Mouse (Mus musculus): ENCODE results near the gene Map3k10.
A peak's percentile ranks its signal among the peaks of the same experiment; 100 is the strongest.

Map3k10 gene

DNA sequence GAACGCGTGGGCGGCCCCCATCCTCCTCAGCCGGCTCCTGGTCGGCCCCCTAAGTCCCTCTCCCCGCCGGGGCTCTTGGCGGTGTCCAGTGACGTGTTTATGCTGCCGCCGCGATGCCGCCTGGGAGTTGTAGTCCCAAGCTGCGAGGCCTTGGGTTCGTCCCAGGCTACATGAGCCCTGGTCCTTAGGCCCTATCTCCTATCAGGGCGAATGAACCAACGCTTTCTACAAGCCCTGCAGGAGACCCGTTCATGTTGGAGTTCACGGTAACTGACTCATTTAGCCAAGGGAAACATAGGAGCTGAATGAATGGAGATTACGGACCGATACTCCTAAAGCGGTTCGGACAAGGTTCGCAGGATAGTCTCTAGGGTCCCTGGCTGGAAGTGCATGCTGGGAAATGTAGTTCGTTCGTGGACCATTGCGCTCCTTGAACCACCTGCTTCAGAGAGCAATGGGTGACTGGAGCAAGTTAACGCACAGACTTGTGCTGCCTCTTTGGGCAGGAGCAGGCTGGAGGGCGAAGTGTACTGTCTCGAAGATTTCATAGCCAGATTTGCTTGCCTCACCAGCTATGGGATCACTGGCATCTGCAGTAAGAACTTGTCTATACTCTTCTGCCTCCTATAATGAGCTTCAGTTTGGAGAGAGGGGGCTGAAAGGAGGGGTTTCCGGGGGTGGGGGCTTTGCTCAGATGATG is at the start of gene Map3k10:
Map3k10 (minus strand) TSS at position 77 of the 700 bp plus-strand sequence.
- peak; percentile 95 for DNase-seq (ENCODE audit: low read depth, low spot score)

GRCm38 (mm10) chr7:27721951-27722350 is 47.6 kb upstream of the Map3k10 start:
- no peak for DNase-seq (ENCODE audit: low read depth, low spot score)

DNA sequence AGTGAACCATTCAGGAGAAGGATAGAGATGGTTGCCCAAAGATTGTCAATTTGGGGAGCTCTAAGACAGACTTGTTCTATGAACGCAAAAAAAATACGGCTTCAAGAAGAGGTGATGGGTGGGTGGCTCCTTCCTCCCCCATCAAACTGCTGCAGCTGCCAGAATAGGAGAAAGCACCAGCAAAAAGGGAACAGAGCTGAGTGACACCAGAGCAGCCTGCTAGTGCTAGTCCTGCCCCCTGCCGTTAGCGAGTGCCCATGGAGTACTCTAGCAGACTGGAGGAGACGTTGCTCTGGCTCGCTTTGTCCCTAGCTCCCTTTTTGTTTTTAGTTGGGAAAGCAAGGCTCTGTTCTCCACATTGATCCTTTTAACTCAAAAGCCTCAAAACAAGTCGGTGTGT is 36.0 kb upstream of the Map3k10 start:
- no peak for DNase-seq (ENCODE audit: low read depth, low spot score)

DNA sequence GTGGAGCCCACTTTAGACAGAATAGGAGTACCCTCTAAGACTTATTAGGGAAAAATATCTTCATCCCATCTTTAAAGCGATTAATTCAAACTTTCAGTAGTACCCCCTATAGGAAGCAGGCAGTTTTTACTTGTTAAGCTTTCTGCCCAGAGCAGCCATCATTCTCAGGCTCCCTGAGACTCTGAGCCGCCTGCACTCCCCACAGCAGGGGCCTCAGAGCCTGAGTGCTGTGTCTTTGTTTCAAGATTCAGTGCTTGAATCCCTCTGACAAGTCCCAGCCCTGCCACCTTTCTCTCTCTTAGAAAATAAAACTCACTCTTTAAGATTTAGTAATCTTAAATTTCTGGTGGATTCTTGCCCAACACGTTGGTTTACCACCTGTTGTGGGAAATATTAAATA is 22.3 kb upstream of the Map3k10 start:
- no peak for DNase-seq (ENCODE audit: low read depth, low spot score)

DNA sequence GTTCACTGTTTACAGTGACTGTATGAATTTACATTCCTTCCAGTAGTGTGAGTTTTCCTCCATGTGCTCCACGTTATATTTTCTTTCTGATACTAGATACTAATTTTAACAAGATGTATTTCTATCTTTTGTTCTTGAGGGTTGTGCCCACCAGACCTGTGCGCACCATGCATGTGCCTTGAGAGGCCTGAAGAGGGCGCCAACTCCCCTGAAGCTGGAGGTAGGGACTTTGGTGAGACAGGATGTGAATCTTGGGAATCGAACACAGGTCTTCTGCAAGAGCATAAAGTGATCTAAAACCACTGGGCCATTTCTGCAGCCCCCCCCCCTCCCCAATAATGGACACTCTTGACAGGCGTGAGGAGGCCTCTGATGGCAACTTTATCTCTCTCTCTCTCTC is 16.7 kb upstream of the Map3k10 start:
- peak; percentile 75 for DNase-seq (ENCODE audit: low read depth, low spot score)

GRCm38 (mm10) chr7:27688815-27689612 is 14.6 kb upstream of the Map3k10 start, which contains the start of gene Zfp607b:
TSS of gene Zfp607b (plus strand) at chr7:27689340.
- DNase-seq (ENCODE audit: low read depth, low spot score), result peak; percentile 96

- DNase-seq (ENCODE audit: low read depth, low spot score), result peak; percentile 24
Measured at GRCm38 (mm10) chr7:27688246-27688788, 13.9 kb upstream of the Map3k10 start.

GRCm38 (mm10) chr7:27687836-27688235 is 13.4 kb upstream of the Map3k10 start:
- DNase-seq (ENCODE audit: low read depth, low spot score), result no peak

DNA sequence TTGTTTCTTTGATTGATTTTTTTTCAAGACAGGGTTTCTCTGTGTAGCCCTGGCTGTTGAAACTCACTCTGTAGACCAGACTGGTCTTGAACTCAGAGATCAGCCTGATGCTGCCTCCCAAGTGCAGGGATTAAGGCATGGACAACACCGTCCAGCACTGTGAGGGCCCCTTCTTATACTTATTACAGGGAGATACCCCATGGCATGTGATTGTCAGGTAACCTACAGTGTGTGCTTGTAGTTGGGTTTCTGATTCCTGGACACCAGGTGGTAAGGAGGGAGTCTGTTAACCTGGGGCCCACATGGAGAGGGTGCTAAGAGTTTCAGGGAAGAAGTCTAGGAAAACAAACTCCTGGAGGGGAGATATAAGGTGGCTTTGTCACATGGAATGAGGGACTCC is 12.6 kb upstream of the Map3k10 start:
- no peak for DNase-seq (ENCODE audit: low read depth, low spot score)

DNA sequence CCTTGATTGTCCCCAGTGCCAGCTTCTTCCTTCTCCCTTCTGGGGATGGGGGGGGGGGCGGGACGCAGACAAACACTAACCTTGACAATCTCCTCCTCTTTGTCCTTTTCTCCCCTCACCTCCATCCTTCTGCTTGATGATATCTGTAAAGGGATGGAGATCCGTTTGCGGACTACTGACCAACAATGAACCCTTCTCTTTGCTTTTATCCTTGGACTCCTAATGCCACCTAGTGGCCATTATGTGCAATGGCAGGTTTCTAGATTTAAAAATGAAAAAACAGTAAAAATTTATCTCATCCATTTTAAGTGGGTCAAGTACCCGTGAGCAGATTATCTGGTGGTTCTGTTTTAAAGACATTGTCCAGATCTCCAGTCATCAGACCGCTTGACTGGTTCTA is 11.3 kb upstream of the Map3k10 start:
- peak; percentile 54 for DNase-seq (ENCODE audit: low read depth, low spot score)

- DNase-seq (ENCODE audit: low read depth, low spot score), result no peak
Measured at GRCm38 (mm10) chr7:27685220-27685619, 10.8 kb upstream of the Map3k10 start.

DNA sequence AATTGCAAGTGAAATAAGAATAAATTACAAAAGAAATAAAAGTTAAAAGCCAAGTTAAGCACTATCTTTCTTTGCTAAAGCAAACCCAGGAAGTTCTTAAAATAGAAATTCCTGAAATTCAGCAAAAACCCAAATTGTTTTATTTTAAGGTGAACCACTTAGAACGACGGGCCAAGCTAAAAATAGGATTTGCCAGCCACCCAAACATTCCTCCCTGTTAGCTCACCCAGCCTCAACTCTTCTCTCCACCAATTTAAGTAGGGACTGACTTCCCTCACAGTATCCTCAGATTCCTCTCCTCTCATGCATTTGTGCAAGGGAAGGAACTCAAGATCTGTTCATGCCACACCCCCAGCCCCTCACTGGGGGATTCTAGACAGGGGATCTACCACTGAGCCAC is 8.8 kb upstream of the Map3k10 start:
- DNase-seq (ENCODE audit: low read depth, low spot score), result no peak

- no peak for DNase-seq (ENCODE audit: low read depth, low spot score)
Measured at GRCm38 (mm10) chr7:27675222-27675612, 819 bp upstream of the Map3k10 start.

DNA sequence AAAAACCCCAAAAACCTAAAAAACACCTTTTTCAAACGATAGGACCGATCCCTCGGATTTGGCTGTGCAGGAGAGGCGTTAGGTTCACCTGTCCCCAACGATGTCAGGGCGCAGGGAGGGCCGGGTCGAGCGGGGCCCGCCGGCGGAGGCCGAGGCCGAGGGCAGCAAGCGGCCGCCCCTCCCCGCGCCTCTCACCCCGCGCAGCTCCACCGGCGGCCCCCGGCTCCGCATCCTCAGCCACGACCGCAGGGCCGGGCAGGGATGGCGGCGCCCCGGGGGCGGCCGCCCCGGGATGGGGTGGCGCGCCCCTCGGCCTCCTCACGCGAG is 240 bp downstream of the Map3k10 start:
- no peak for DNase-seq (ENCODE audit: low read depth, low spot score)

DNA sequence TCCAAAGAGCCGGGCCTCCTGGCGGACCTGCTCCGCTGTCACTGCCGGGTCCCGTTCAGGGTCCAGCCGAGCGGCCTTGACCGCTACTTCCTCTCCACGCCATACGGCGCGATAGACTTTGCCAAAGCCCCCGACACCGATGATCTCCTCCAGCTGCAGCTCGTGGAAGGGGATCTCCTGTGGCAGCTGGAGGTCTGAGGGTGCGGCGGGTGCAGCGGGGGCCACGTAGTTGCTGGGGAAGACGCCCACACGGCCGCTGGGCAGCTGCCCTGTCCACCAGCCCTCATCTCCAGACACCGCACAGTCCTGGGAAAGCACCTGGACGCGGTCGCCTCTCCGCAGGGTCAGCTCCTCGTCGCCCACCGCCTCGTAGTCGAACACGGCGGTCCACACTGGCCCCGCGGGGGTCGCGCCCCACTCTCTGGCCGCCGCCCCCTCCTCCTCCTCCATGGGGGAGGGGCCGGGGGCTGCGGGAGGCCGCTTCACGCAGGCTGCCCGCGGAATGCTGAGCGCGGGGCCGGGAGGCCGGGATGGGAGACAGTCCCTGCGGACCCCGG is 745 bp downstream of the Map3k10 start:
- DNase-seq (ENCODE audit: low read depth, low spot score), result peak; percentile 30

- DNase-seq (ENCODE audit: low read depth, low spot score), result no peak
Measured at GRCm38 (mm10) chr7:27673064-27673574, 1.3 kb downstream of the Map3k10 start.

DNA sequence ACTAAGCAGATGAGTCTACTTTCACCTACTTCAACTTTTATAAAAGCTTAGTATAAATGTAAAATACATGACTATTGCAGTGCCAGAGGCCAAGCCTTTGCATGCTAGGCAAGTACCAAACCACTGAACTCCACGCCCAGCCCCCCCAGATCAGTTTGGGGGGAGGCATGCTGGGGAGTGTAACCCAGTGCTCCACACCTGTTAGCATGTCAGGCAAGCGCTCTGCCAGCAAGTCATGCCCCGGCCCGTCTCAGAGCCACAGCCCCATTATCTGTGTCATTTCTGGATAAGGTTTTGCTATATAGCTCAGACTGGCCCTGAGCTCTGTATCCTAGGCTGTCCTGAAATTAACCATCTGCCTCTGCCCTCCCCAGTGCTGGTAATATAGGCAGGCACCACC is 12.4 kb downstream of the Map3k10 start:
- DNase-seq (ENCODE audit: low read depth, low spot score), result no peak

DNA sequence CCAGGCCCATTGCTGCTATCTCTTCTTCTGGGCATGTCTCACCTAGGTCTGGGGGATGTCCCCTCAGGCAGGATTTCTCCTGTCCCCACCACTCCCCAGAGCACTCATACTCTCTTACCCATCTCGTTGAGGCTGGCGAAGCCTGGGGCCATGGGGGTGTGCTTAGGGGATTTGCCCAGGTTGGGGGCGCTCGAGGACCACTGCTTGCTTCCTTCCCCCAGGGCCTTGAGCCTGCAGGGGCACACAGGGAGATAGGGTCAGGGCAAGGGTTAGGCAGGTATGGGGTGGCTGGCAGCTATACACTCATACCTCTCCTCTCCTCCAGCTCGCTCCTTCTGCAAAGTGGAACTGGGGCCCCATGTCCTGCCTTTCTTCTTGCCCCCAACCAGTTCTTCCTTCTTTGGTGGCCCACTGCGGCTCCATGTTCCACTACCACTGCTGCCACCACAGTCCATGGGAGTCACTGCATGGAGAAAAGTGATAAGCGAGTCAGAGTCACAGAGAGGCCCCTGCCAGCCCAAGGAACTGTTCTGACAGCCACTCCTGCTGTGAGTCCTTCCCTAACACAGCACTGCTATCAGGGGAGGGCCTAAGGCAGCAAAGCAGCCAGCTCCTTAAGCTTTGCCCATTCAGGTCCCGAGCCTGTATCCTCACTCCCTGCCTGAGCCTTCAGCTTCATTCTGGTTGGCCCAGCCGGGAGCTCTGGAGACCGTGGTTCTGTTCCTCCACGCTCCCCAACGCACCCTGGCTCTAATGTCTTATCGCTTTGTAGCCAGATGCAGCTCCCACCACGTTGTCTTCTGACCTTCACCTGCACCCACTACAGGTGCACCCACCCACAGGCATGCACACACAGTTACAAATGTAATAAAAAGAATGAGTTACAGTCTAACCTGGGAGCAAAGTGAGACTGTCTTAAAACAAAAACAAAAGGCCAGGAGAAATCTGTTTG is 15.4 kb downstream of the Map3k10 start:
- DNase-seq (ENCODE audit: low read depth, low spot score), result no peak

DNA sequence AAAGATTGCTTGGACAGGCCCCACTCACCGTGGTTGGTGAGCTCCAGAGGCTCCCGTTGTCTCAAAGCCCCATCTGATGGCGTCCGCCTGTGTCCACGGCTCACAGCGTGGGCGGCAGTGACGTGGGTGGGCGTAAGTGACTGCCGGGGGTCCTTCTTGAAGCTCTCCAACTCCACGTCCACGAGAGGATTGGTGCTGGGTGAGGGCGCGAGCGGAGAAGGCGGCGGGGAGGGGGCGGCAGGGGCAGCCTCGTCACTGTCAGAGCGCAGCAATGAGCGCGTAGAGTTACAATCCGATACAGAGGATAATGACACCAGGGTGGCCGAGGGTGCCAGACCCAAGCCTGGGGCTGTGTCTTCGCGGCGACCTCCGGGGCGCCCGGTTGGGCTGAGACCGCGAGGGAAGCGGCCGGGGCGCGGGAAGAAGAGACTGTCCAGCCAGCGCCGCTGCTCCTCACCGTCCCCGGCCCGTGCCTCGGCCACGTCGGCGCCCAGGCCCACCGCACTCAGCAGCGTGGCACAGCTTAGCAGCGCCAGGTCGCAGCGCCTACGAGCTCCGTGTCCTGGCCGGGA is 16.5 kb downstream of the Map3k10 start:
- no peak for DNase-seq (ENCODE audit: low read depth, low spot score)

DNA sequence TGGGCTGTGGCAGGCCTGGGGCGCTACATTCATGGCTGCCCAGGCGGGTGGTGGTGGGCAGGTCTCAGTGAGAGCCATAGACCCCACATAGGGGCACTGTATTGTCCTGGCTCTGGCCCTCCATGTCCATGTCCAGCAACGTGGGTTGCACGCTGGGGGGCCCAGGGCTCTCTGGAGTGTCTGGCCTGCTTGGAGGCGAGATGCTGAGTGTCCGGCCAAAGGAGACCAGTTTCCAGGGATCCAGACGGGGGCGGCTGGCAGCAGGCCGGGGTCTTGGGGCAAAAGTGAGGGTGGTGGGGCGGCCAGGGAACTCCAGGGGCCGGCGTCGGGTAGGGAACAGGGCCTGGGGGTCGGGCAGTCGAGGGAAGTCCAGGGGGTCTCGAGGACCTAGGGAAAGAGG is 17.8 kb downstream of the Map3k10 start:
- DNase-seq (ENCODE audit: low read depth, low spot score), result no peak

GRCm38 (mm10) chr7:27655545-27655944 is 18.9 kb downstream of the Map3k10 start:
- DNase-seq (ENCODE audit: low read depth, low spot score), result no peak
